Mouse (Mus musculus): ENCODE measurements at regions not wholly inside any gene's neighbourhood (a gene's known extent, or its start where the extent isn't known, plus 50 kb on each side); places are given as distances from the start of the nearest gene placed in this dataset. TPM values are rescaled to one million over a fixed set of nuclear protein-coding genes. Genes with fewer than 3 reads are reported as not detected.
"Not testable (repeated sequence)": the region's sequence is repeated elsewhere in the genome, so short reads cannot be mapped to it uniquely, and the experiment has no call there.

DNA sequence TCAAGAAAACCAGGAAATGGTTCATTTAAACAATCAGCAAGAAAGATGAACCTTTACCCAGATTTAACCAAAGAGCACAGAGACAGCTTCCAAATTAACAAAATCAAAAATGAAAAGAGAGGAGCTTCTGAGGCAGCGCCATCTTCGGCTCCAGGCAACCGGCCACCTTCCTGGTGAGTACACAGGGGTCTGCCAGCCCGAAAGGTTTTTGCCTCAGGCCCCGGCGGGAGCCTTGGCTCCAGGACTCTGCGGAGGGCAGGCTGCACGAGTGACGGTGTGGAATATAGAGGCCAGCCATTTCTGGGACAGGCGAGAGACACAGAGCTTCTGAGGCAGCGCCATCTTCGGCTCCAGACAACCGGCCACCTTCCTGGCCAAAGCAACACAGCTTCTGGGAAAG is 1295.5 kb upstream of the Got2 start:
- H3K4me1 ChIP-seq (replicated peaks; ENCODE audit: control insufficient read depth, insufficient read depth, low read length); ATAC-seq (ENCODE audit: low FRiP score); H3K4me2 ChIP-seq (replicated peaks); H3K36me3 ChIP-seq (replicated peaks; ENCODE audit: control insufficient read depth, insufficient read depth); H3K27ac ChIP-seq; H3K4me3 ChIP-seq (replicated peaks; ENCODE audit: low read length); H3K27me3 ChIP-seq (ENCODE audit: control insufficient read depth, insufficient read depth, low read length); H3K9ac ChIP-seq; DNase-seq (ENCODE audit: low spot score); H3K9me3 ChIP-seq (ENCODE audit: control insufficient read depth, low read length): not testable (repeated sequence)
- WGBS: 89% methylated on average over 13 of the region's 13 CpGs

GRCm38 (mm10) chr8:97182456-97182855 is 1294.1 kb upstream of the Got2 start:
- not testable (repeated sequence) for H3K9me3 ChIP-seq (ENCODE audit: control insufficient read depth, low read length); DNase-seq (ENCODE audit: low spot score); H3K4me2 ChIP-seq (replicated peaks); ATAC-seq (ENCODE audit: low FRiP score); H3K4me3 ChIP-seq (replicated peaks; ENCODE audit: low read length); H3K27ac ChIP-seq; H3K27me3 ChIP-seq (ENCODE audit: control insufficient read depth, insufficient read depth, low read length); H3K36me3 ChIP-seq (replicated peaks; ENCODE audit: control insufficient read depth, insufficient read depth); H3K4me1 ChIP-seq (replicated peaks; ENCODE audit: control insufficient read depth, insufficient read depth, low read length); H3K9ac ChIP-seq

Small RNA genes lying in the stretch of these regions (microRNA-seq; reads per million reads assigned to microRNA genes)
- not detected for gene Gm26399
